Mouse (Mus musculus) kidney, postnatal 4 days (tissue): ENCODE results near the gene Tbc1d16.

Experiments used
- DNase-seq, 2 experiments: peaks; one replicate each; pipeline ENCODE4 v3.0.0; 2021; ENCODE audit warnings: mixed read lengths in 2 of 2

Gene Tbc1d16

GRCm38 (mm10) chr11:119143376-119144002 lies 84.8 kb downstream of the Tbc1d16 start:
- DNase-seq: no peak

- DNase-seq: no peak
These were observed 85.7 kb downstream of the Tbc1d16 start for GRCm38 (mm10) chr11:119142615-119143014.

- no peak for DNase-seq
These were observed 89.3 kb downstream of the Tbc1d16 start for GRCm38 (mm10) chr11:119139026-119139425.

- no peak for DNase-seq
These were observed 90.1 kb downstream of the Tbc1d16 start for GRCm38 (mm10) chr11:119138205-119138604.

DNA sequence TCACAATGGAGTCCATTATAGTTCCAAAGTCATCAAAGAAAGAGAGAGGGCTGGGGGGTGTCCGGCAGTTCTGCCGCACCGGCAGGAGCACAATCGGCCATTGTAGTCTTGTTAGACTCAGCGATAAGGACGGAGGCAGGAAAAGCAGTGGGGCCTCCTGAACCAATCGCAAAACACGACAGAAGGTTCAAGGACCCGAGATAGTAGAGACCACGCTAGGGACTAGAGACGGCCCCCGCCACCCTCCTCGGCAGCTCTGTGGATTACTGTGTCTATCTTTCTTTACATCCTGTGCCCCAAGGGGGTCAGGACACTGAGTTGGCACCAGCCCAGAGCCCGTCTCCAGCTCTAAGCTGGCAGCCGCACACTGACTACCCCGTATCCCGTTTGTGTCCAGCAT lies 93.7 kb downstream of the Tbc1d16 start:
- peak in 1 of 2 experiments; percentile 28 for DNase-seq

GRCm38 (mm10) chr11:119133437-119134221 lies 94.7 kb downstream of the Tbc1d16 start:
- peak in 1 of 2 experiments; percentile 51 for DNase-seq

- DNase-seq: no peak
These were observed 95.9 kb downstream of the Tbc1d16 start for GRCm38 (mm10) chr11:119132198-119133035.

DNA sequence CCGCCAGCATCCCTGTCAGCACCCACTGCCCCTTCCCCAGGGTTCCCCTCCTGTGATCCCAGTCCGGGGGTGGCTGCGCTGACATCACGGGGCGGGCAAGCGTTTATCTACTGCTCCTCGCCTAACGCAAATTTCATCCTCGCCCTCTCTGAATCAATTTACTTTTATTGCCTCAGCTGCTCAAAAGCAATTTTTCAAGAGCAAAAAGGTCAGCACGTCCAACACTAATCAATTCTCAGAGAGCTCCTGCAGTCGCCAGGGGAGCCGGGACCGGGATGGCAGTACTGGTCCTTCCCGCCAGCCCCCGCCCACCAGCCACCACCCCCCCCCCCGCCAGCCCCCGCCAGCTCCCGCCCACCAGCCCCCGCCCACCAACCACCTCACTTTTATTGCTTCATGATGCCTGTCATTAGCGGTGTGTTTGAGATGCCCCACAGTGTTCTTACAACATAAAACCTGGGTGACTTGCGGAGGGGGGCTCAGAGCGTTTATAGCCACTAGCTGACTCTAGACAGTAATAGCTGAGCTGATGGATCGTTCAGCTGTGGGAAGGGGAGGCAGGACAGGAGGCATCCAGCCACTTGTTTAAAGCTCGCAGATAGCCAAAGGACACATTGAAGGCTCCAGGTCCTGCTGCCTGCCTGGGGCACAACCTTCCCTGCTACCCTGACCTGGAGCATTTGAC lies 98.1 kb downstream of the Tbc1d16 start:
- DNase-seq: no peak

- DNase-seq: peak in 1 of 2 experiments; percentile 31
These were observed 98.8 kb downstream of the Tbc1d16 start for GRCm38 (mm10) chr11:119129281-119130058.

DNA sequence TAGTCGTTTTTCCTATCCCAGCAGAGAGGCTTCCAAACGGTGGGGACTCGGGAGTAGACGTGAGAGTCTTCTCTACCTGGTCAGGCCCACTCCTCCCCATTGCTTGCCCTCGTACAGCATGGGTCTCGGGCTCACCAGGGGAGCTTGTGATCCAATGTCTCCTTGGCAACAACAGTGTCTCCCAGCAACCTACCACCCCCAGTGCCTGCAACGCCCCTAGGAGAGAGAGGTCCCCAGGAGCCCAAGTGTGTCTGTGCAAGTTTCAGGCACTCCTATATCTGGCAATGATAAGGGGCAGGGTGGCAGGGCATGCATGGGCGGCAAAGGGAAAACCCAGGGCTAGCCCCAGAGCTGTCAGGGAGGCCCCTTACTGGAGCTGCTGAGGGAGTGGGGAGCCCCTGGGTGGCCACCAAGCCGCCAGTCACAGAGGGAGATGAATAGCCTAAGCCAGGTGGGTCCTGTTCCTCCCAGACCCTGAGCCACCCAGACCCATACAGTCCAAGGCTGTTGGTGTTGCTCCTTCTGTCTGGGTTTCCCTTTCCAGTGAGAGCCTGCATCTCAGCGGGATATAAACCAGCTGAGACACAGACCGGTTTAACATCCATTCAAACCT lies 99.5 kb downstream of the Tbc1d16 start:
- peak in 1 of 2 experiments; percentile 21 for DNase-seq

- peak; percentile 82 to 88 for DNase-seq
These were observed 100.4 kb downstream of the Tbc1d16 start for GRCm38 (mm10) chr11:119127686-119128473.

- DNase-seq: peak in 1 of 2 experiments; percentile 58
These were observed 101.2 kb downstream of the Tbc1d16 start for GRCm38 (mm10) chr11:119127147-119127546.

DNA sequence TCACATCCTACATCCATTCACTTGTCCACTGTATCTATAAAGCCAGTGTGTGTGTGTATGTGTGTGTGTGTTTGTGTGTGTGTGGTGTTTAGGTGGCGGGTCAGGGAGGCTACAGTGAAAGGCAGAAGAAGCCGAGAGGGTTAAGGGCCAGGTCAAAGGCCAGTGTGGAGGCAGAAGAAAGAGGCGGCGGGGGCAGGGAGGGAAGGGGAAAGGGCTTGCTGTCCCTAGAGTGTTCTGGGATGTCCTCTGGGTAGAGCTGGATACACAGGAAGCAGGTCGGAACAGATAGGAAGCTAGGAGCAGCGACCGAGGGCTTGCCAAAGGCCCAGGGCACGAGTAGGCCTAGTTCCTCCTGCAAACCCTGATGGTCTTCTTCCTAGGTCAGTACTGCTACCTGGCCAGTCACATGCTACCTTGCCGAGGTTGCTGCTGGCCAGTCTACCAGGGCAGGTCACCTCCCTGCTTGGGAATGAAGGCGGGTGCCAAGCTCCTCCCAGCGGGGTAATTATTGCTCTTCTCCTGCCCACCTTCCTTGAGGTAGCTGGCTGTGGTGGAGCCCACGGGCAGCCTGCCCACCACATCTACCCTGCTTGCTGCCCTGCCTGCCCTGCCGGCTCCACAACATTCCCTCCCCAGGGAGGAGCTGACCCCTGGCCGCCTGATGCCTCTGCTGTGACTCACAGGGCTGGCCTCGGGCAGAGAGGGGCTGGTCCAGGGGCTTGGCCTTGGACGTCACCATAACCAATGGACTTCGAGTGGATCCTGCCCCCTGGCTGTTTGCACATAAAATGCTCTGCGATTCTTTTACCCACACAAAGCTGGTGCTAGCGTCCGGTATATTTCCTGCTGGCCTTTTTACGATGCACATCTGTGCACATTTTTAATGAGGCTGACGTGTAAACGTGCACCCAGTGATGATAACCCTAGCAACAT lies 102.1 kb downstream of the Tbc1d16 start:
- DNase-seq: peak; percentile 87 to 94

- no peak for DNase-seq
These were observed 103.8 kb downstream of the Tbc1d16 start for GRCm38 (mm10) chr11:119124536-119124935.

- no peak for DNase-seq
These were observed 104.6 kb downstream of the Tbc1d16 start for GRCm38 (mm10) chr11:119123522-119124319.

- no peak for DNase-seq
These were observed 105.9 kb downstream of the Tbc1d16 start for GRCm38 (mm10) chr11:119122396-119122795.

- DNase-seq: no peak
These were observed 109.4 kb downstream of the Tbc1d16 start for GRCm38 (mm10) chr11:119118905-119119304.

- no peak for DNase-seq
These were observed 110.4 kb downstream of the Tbc1d16 start for GRCm38 (mm10) chr11:119117945-119118344.
